Comparison of ENCODE assay signal across 8 mouse cellular contexts in genomic region chr10:66909204-66909889, GRCm38 (mm10).
DNase-seq lines count a peak whose midpoint lies in the region; ATAC-seq lines count a peak whose summit lies in the region.

No protein-coding gene starts in this region.

- no peaks in the 10 kb centered on the region for H3K36me3 ChIP-seq in forebrain, embryonic 15.5 days
- no peaks in the 10 kb centered on the region for H3K36me3 ChIP-seq in kidney, embryonic 14.5 days (ENCODE audit: control insufficient read depth, insufficient read depth, low read length)
- H3K36me3 ChIP-seq in midbrain, embryonic 14.5 days (ENCODE audit: control insufficient read depth, insufficient read depth, low read length), result no peaks in the 10 kb centered on the region

- no peak overlapping the region for H3K9ac ChIP-seq in forebrain, embryonic 15.5 days (replicated peaks)
- no peak overlapping the region for H3K9ac ChIP-seq in kidney, embryonic 14.5 days (ENCODE audit: low read depth, low read length)
- H3K9ac ChIP-seq in midbrain, embryonic 14.5 days (replicated peaks; ENCODE audit: low read length), result no peak overlapping the region

- H3K27me3 ChIP-seq in forebrain, embryonic 15.5 days, result no peaks in the 10 kb centered on the region
- no peaks in the 10 kb centered on the region for H3K27me3 ChIP-seq in kidney, embryonic 14.5 days (ENCODE audit: control insufficient read depth, insufficient read depth, low read length)
- H3K27me3 ChIP-seq in midbrain, embryonic 14.5 days (ENCODE audit: control insufficient read depth, insufficient read depth, low read length), result no peaks in the 10 kb centered on the region

- H3K27ac ChIP-seq in forebrain, embryonic 15.5 days (replicated peaks), result no peak overlapping the region
- no peak overlapping the region for H3K27ac ChIP-seq in kidney, embryonic 14.5 days (ENCODE audit: low read depth, low read length)
- no peak overlapping the region for H3K27ac ChIP-seq in midbrain, embryonic 14.5 days (replicated peaks; ENCODE audit: low read depth, low read length)

- DNase-seq in heart, adult 8-10 months (ENCODE audit: low spot score), result peak; percentile 49
- no peak for DNase-seq in heart, postnatal 25 days (ENCODE audit: low spot score)
- peak; percentile 40 for DNase-seq in c-Kit-positive CD71-positive TER-119-negative erythroid progenitor cells, embryonic 14.5 days (ENCODE audit: low read depth)
- peak; percentile 92 for DNase-seq in midbrain, embryonic 14.5 days
- peak; percentile 65 for DNase-seq in thymus, postnatal 14 days

- no peaks in the 10 kb centered on the region for H3K9me3 ChIP-seq in forebrain, embryonic 15.5 days
- H3K9me3 ChIP-seq in kidney, embryonic 14.5 days (ENCODE audit: control insufficient read depth, low read length), result no peaks in the 10 kb centered on the region
- no peaks in the 10 kb centered on the region for H3K9me3 ChIP-seq in midbrain, embryonic 14.5 days (ENCODE audit: control insufficient read depth, low read length)

- H3K4me1 ChIP-seq in forebrain, embryonic 15.5 days, result peaks cover 26% of the 10 kb centered on the region
- peaks cover 25% of the 10 kb centered on the region for H3K4me1 ChIP-seq in kidney, embryonic 14.5 days (ENCODE audit: control insufficient read depth, insufficient read depth, low read length)
- H3K4me1 ChIP-seq in midbrain, embryonic 14.5 days (ENCODE audit: control insufficient read depth, insufficient read depth, low read length), result peaks cover 20% of the 10 kb centered on the region

- intact Hi-C loops in heart, postnatal 25 days (cut with DNase I), result loop anchor here (1.0 to 10.0 kb wide), 4 partner anchors 57 to 945 kb away; no protein-coding TSS in a partner anchor

- WGBS in forebrain, embryonic 15.5 days, result 15% methylated on average over 12 of the region's 12 CpGs
- WGBS in kidney, embryonic 14.5 days, result 13% methylated on average over 11 of the region's 12 CpGs
- WGBS in midbrain, embryonic 14.5 days, result 13% methylated on average over 12 of the region's 12 CpGs

- no peak overlapping the region for H3K4me2 ChIP-seq in forebrain, embryonic 15.5 days (replicated peaks)
- no peak overlapping the region; the same call in 1 of the 2 replicates for H3K4me2 ChIP-seq in kidney, embryonic 14.5 days (replicated peaks; ENCODE audit: low read depth, low read length)
- H3K4me2 ChIP-seq in midbrain, embryonic 14.5 days (ENCODE audit: low read length), result no peak overlapping the region

- H3K4me3 ChIP-seq in forebrain, embryonic 15.5 days, result no peak overlapping the region
- no peak overlapping the region for H3K4me3 ChIP-seq in kidney, embryonic 14.5 days (ENCODE audit: low read length)
- H3K4me3 ChIP-seq in midbrain, embryonic 14.5 days (replicated peaks; ENCODE audit: low read depth, low read length), result no peak overlapping the region

- peak; percentile 91 for ATAC-seq in CD4-positive, CD25-positive, alpha-beta regulatory T cell, adult 4 months
- ATAC-seq in forebrain, embryonic 15.5 days (replicated peaks), result 0 out of 2 replicates have a peak, but pooled peaks have one; percentile 12
- 0 out of 2 replicates have a peak, but pooled peaks have one; percentile 8 for ATAC-seq in kidney, embryonic 14.5 days (ENCODE audit: low FRiP score, low TSS enrichment)
- no peak for ATAC-seq in midbrain, embryonic 14.5 days (ENCODE audit: low FRiP score, low TSS enrichment)
